Mouse (Mus musculus) thymus, adult 2 months (tissue): ENCODE results near the gene Tln2.

Experiments used
- CTCF ChIP-seq: fragments of 200-500 bp; IDR thresholded peaks from 2 replicates; pipeline ENCODE4 v1.5.1; 2012; ENCODE audit warnings: mild to moderate bottlenecking, control low read depth, low read length, moderate library complexity, borderline replicate concordance; ENCODE audit not compliant: control insufficient read depth, poor library complexity, insufficient read depth; ENCODE audit errors: extremely low read depth
- POLR2A ChIP-seq: fragments of 200-500 bp; IDR thresholded peaks from 2 replicates; pipeline ENCODE4 v1.6.1; 2012; ENCODE audit warnings: mild to moderate bottlenecking, low read length, control low read depth, moderate library complexity; ENCODE audit not compliant: control insufficient read depth, poor library complexity, insufficient read depth; ENCODE audit errors: extremely low read depth

DNA sequence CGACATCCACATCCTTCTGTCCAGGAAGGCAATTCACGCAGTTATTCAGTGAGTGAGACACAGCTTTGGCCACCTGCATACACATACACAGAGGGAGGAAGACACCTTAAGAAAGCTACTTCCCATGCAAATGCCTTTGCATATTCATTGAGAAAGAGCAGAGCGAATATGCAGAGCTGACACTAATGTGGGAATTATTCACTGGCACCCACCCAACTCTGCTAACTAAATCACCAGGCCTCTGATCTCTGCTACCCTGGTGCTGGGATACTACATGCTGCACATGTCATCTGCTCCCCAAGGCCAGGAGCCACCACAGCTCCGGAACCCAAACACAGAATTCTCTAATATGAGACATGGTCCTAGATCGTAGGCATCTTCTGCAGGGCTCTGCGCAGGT is 237.6 kb downstream of the Tln2 start:
- TF ChIP-seq CTCF = no peak
- no peak for TF ChIP-seq POLR2A
